Mouse (Mus musculus) ovary, postnatal 10 days (tissue): ENCODE results near the gene Mrps34.
A peak's percentile ranks its signal among the peaks of the same experiment; 100 is the strongest.

Source experiments
- DNase-seq: peaks from one replicate; pipeline ENCODE4 v3.0.0; 2022; ENCODE audit warnings: low spot score

Gene Mrps34

GRCm38 (mm10) chr17:24894995-24895547, at the start of gene Mrps34, which contains the start of gene Eme2:
TSS of gene Mrps34 (plus strand) at chr17:24895116.
TSS of gene Eme2 (minus strand) at chr17:24895087.
- DNase-seq, result peak; percentile 56

- no peak for DNase-seq
Observed at GRCm38 (mm10) chr17:24847386-24847785, 47.5 kb upstream of the Mrps34 start.

- no peak for DNase-seq
Observed at GRCm38 (mm10) chr17:24848600-24849031, 46.3 kb upstream of the Mrps34 start.

- no peak for DNase-seq
Observed at GRCm38 (mm10) chr17:24849733-24850064, 45.2 kb upstream of the Mrps34 start.

GRCm38 (mm10) chr17:24850065-24850772, 44.7 kb upstream of the Mrps34 start, which contains the start of gene Fahd1:
TSS of gene Fahd1 (minus strand) at chr17:24850364.
- DNase-seq, result peak; percentile 99

GRCm38 (mm10) chr17:24850773-24851127, 44.2 kb upstream of the Mrps34 start:
- no peak for DNase-seq

- DNase-seq, result no peak
Observed at GRCm38 (mm10) chr17:24851381-24852125, 43.4 kb upstream of the Mrps34 start.

- no peak for DNase-seq
Observed at GRCm38 (mm10) chr17:24855838-24856464, 39.0 kb upstream of the Mrps34 start.

- no peak for DNase-seq
Observed at GRCm38 (mm10) chr17:24856589-24856988, 38.3 kb upstream of the Mrps34 start.

GRCm38 (mm10) chr17:24857831-24858470, 37.0 kb upstream of the Mrps34 start:
- DNase-seq, result no peak

GRCm38 (mm10) chr17:24858967-24859366, 35.9 kb upstream of the Mrps34 start:
- no peak for DNase-seq

- no peak for DNase-seq
Observed at GRCm38 (mm10) chr17:24860076-24860475, 34.8 kb upstream of the Mrps34 start.

GRCm38 (mm10) chr17:24861785-24862184, 33.1 kb upstream of the Mrps34 start:
- no peak for DNase-seq

GRCm38 (mm10) chr17:24865776-24866175, 29.1 kb upstream of the Mrps34 start, which contains the start of gene Igfals:
TSS of gene Igfals (plus strand) at chr17:24865997.
- DNase-seq, result no peak

- DNase-seq, result no peak
Observed at GRCm38 (mm10) chr17:24867914-24868313, 27.0 kb upstream of the Mrps34 start.

- no peak for DNase-seq
Observed at GRCm38 (mm10) chr17:24873695-24874404, 21.1 kb upstream of the Mrps34 start.

GRCm38 (mm10) chr17:24874405-24874745, 20.5 kb upstream of the Mrps34 start:
- no peak for DNase-seq

GRCm38 (mm10) chr17:24874989-24875388, 19.9 kb upstream of the Mrps34 start:
- DNase-seq, result no peak

- DNase-seq, result no peak
Observed at GRCm38 (mm10) chr17:24877336-24878116, 17.4 kb upstream of the Mrps34 start.

- DNase-seq, result no peak
Observed at GRCm38 (mm10) chr17:24878117-24878397, 16.9 kb upstream of the Mrps34 start.

- no peak for DNase-seq
Observed at GRCm38 (mm10) chr17:24878531-24878930, 16.4 kb upstream of the Mrps34 start.
